Mouse (Mus musculus) large intestine, adult 2 months (tissue): Measurements from ENCODE around the gene Cfap299. TPM values are rescaled to one million over a fixed set of nuclear protein-coding genes. Genes with fewer than 3 reads are reported as not detected.
A peak's percentile ranks its signal among the peaks of the same experiment; 100 is the strongest.

Source experiments
- DNase-seq: peaks from one replicate; pipeline ENCODE4 v3.0.0-alpha.2; 2012; ENCODE audit warnings: low read depth, low spot score
- WGBS: fragments of 180-500 bp; shearing (Covaris S2); methylation state at CpG from one replicate; pipeline ENCODE4 v1.1.7; 2018; 5-methylcytosine and 5-hydroxymethylcytosine counted together
- polyA plus RNA-seq: library from polyadenylated mRNA; depleted of rRNA; stranded (reverse); fragments of >200 nt; gene quantifications from 2 replicates; pipeline ENCODE4 v1.2.3, GENCODE M21; 2012

Cfap299 gene
- polyA plus RNA-seq, 1 experiment, result 0.14 TPM

GRCm38 (mm10) chr5:98578398-98578797 lies 249.3 kb downstream of the Cfap299 start:
- DNase-seq, result no peak
- 49% methylated on average over 2 of the region's 2 CpGs for WGBS

DNA sequence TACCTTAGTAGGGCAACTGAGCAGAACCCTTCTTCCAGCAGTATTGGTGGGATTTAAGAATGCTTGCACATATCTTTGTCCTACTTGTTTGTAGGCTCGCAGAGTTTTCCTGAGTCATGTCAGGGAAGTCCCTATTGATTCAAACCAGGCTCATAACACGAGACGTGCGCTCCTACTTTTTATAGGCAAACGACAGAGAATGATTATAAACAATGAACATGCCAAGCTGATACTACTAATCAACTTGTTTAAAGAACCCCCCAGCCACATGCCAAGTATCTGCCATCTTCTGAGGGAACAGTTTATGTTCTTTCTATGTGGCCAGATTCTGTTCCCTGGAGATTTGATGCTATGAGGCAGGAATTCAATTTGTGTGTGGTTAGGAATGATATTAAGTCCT lies 251.7 kb downstream of the Cfap299 start:
- no peak for DNase-seq
- 27% methylated on average over 5 of the region's 5 CpGs for WGBS

DNA sequence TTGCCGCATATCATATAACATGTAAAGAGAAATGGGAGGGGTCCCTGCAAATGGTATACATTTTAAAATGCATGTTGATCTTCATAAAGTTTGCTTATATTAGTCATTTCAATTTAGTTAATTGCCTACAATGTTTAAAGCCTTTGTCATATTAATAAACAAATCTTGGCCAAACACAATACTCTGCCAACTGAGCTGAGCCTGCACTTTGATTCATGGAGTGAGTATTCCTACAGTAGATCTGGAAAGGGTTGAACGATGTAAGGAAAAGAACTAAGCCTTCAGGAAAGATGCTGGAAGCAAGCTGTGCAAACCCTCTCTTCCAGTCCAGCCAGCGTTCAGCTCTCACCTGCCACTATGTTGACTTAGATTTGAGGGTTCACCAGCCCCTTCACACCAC lies 252.9 kb downstream of the Cfap299 start:
- WGBS, result 52% methylated on average over 3 of the region's 3 CpGs
- DNase-seq, result no peak

- DNase-seq, result no peak
Observed at GRCm38 (mm10) chr5:98585915-98586314, 256.8 kb downstream of the Cfap299 start.

GRCm38 (mm10) chr5:98613511-98613910 lies 284.4 kb downstream of the Cfap299 start:
- no peak for DNase-seq
- WGBS, result 93% methylated on average over 5 of the region's 5 CpGs

- DNase-seq, result no peak
- WGBS, result 84% methylated on average over 3 of the region's 3 CpGs
Observed at GRCm38 (mm10) chr5:98616902-98617301, 287.8 kb downstream of the Cfap299 start.

DNA sequence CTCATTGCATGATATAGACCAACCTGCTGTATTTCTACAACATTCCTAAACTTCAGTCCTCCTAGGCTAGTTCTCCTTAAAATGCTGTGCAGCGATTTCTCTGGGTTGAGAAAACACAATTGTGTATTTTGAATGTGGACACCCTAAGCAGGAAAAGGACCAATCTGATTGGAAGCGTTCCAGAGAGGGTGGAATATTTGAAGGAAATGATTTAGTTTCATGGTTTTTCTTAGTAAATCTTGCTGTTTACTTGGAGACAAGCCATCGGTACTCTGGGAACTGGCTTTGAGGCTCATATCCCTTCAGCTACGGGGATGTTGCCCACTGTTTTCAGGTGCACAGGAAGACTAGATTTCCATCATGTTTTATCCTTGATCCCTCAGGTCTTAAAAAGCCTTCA lies 288.3 kb downstream of the Cfap299 start:
- no peak for DNase-seq
- 73% methylated on average over 4 of the region's 4 CpGs for WGBS

DNA sequence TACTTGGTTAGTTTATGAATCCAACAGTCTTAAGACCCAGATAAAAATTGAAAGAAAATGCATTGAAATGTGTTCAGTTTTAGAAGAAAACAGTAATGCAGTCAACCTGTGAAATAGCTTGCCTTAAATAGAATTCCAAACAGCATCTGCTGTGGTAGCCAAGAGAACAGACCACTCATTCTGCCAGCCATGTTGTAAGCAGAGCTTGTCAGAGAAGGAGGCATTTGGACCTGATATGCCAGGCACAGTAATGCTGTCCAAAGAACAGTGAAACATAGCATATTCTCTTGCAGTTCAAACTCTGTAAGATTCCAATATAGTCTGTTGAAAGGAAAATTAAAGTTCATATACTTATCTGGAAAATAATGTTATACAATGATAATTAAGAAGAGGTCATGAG lies 321.2 kb downstream of the Cfap299 start:
- DNase-seq, result no peak

- no peak for DNase-seq
- WGBS, result 57% methylated on average over 5 of the region's 5 CpGs
Observed at GRCm38 (mm10) chr5:98651049-98651448, 321.9 kb downstream of the Cfap299 start.

GRCm38 (mm10) chr5:98688254-98688653 lies 359.1 kb downstream of the Cfap299 start:
- no peak for DNase-seq
- 91% methylated on average over 5 of the region's 5 CpGs for WGBS

GRCm38 (mm10) chr5:98692070-98692469 lies 363.0 kb downstream of the Cfap299 start:
- 61% methylated on average over 5 of the region's 5 CpGs for WGBS
- no peak for DNase-seq

DNA sequence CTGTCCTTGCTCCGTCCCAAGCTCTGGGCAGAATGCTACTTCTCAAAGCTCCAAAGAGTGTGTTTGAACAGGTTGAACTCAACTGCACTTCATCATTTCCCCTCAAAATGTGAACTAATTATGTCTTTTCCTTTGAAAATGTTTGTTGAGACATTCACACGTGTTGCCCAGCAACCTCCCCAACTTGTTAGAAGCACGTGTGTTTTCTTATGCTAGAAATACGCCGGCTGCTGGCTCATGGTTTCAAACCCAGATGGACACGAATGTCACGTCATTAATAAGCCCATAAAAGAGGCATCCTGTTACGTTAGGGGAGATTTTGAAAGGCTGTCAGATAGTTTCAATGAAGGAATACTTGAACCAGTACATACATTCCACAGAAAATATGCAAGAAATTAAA lies 367.2 kb downstream of the Cfap299 start:
- WGBS, result 57% methylated on average over 8 of the region's 8 CpGs
- no peak for DNase-seq

GRCm38 (mm10) chr5:98703963-98704362 lies 374.9 kb downstream of the Cfap299 start:
- no peak for DNase-seq
- 69% methylated on average over 5 of the region's 5 CpGs for WGBS

- 81% methylated on average over 4 of the region's 4 CpGs for WGBS
- DNase-seq, result no peak
Observed at GRCm38 (mm10) chr5:98706597-98706996, 377.5 kb downstream of the Cfap299 start.

DNA sequence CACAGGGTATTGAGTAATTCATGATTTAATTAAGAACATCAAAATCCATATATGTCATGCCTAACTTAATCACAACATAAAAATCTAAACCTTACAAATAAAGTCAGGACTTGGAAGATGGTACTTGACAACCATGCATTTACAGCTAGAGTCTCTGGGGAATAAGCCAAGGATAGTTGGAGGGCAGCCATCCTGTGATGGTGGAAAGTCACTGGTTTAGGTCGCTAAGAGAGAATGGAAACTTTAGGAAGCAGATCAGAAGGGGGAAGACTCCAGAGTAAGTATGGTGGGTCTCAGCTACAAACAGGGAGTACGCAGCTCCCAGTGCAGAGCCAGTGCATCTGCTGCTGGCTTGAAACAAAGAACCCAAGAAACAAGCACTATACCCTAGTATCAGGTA lies 386.3 kb downstream of the Cfap299 start:
- DNase-seq, result no peak
- 68% methylated on average over 2 of the region's 2 CpGs for WGBS

DNA sequence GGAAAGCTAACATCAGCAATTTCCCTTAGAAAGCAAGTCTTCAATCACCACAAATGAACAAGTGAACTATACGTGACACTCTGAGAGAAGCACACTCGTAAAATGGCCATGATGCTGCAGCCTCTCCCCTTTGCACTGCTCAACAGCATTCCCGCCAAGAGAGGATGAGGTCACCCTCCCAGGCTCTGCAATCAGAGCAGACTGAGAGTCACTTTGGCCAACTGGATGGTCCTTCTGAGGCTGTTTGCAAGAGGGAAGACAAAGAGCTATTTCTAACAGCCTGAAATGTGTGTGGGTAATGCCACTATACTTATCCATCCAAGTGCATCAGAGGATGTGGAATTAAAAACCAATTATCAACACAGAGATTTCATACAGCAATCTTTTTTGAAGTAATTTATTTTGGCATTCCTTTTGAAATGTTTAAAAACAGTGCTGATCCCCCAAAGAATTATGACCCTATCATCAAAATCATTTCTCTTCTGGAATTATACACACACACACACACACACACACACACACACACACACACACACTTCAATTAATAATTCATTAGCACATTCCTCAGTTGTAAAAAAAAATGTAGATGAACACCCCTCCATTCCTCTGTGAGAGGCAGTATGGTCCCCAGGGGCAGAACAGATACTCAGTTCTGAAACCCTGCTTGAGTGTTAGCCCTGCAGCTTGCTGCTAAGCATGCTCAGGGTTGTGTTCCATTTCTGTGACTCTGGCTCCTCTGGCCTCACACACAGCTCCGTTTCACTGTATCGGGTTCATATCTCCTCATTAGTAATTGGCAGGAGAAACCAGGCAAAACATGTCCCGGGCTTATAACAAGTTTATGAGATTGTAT lies 403.3 kb downstream of the Cfap299 start:
- DNase-seq, result no peak
- WGBS, result 43% methylated on average over 6 of the region's 6 CpGs

DNA sequence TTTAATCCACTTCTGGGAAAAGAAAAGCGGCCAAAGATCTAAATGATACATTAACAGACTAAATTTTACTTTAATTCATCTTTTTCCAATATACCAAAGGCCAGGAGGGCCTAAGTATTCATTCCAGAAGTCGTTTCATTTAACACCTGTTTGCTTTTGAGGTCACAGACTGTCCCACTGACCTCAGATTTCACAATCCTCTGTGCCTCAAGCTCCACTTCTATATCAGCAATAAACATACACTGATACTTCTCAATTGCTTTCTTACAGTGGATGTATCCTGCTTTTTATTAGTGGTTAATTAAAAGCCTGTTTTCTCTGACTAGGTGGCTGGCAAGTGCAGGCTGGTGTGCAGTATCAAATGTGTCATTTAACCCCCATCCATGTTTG lies 403.9 kb downstream of the Cfap299 start:
- no peak for DNase-seq
- WGBS, result 38% methylated on average over 2 of the region's 2 CpGs

- no peak for DNase-seq
- WGBS, result 70% methylated on average over 15 of the region's 15 CpGs
Observed at GRCm38 (mm10) chr5:98761858-98762652, 433.0 kb downstream of the Cfap299 start.

DNA sequence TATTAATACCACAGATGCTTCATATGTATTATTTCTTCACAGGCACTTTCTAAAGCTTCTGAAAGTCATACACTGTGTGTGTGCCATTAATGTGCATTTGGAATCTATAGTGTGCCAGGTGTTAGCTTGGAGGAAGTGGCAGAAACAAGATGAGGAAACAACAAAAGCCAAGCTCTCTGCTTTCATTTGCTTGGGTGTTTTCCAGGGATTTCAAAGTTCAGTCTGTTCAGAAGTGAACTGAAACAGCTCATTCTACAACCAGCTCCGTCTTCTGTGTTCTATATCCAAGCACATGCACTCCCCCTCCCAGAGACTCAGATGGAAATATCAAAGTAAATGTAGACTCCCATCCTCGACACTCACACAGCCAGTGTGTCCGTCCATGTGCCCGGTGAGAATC lies 449.5 kb downstream of the Cfap299 start:
- WGBS, result 26% methylated on average over 4 of the region's 4 CpGs
- DNase-seq, result peak; percentile 59

DNA sequence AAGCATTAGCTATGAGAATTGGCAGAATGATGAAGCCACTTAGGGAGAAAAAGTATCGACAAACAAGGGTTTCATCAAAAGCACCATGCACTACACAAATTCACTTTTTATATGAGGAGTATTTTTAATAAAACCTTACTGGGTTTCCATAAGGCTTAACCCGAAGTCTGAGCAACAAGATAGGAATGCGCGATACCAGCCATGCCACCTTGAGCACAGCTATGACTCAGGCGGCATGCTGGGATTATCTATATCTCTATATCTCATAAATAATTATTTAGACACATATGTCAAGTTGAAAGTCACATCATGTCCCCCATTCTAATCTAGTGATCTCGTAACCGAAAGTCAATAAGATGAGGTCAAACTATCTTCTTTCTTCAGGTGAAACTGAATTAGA lies 453.0 kb downstream of the Cfap299 start:
- DNase-seq, result no peak
- WGBS, result 94% methylated on average over 7 of the region's 7 CpGs

- WGBS, result 77% methylated on average over 4 of the region's 4 CpGs
- no peak for DNase-seq
Observed at GRCm38 (mm10) chr5:98787735-98788134, 458.6 kb downstream of the Cfap299 start.
